10 mouse cellular contexts compared by ENCODE assay signal in genomic region chr10:108832248-108832647, GRCm38 (mm10).
DNase-seq lines count a peak whose midpoint lies in the region; ATAC-seq and TF ChIP-seq lines count a peak whose summit lies in the region.
"Had no signal": no experiment of that assay in that cellular context is flagged by ENCODE, and none has a peak within 500 bp of the region (broad histone marks: within the 10 kb centered on the region; RNA-seq: fewer than 3 reads in every experiment).

No protein-coding gene starts in this region.

- intact Hi-C loops in heart, postnatal 25 days (cut with DNase I), result no loop called here
- intact Hi-C loops in gastrocnemius, postnatal 36 days (cut with DNase I), result no loop called here

- WGBS in heart, embryonic 12.5 days, result 75% methylated on average over 6 of the region's 6 CpGs
- 38% methylated on average over 6 of the region's 6 CpGs for WGBS in midbrain, embryonic 15.5 days

- in situ Hi-C loops in CH12.LX (cut with MboI; ENCODE audit: low pct_ligation_motif_present, low pct_unique_long_range_greater_than_20kb, low sequenced_read_pairs), result no loop called here

- TF ChIP-seq CTCF in CH12.LX (conservative IDR thresholded peaks at IDR 0.05 in 1 of 2, IDR thresholded peaks at IDR 0.05 in 1 of 2; ENCODE audit: low read depth in 2 of 2, low read length in 2 of 2), result no peak

- no peak for TF ChIP-seq RAD21 in CH12.LX (IDR thresholded peaks at IDR 0.05; ENCODE audit: low read depth, low read length)

- H3K4me3 ChIP-seq in heart, embryonic 12.5 days, result no peak overlapping the region
- H3K4me3 ChIP-seq in CH12.LX (replicated peaks in 1 of 3; ENCODE audit: low read depth in 2 of 3, low read length in 2 of 3, poor library complexity in 1 of 3), result peak overlapping the region in 1 of 3 experiments; percentile 38
- no peak overlapping the region for H3K4me3 ChIP-seq in midbrain, embryonic 15.5 days

- H3K9me3 ChIP-seq in heart, embryonic 12.5 days (replicated peaks), result no peaks in the 10 kb centered on the region
- no peaks in the 10 kb centered on the region for H3K9me3 ChIP-seq in CH12.LX (replicated peaks; ENCODE audit: low read length)
- H3K9me3 ChIP-seq in midbrain, embryonic 15.5 days, result no peaks in the 10 kb centered on the region

- dilution Hi-C loops in CH12.LX (cut with MboI; ENCODE audit: extremely low pct_ligation_motif_present, extremely low pct_unique_long_range_greater_than_20kb, low sequenced_read_pairs), result no loop called here

- H3K4me2 ChIP-seq in heart, embryonic 12.5 days, result peak overlapping the region; percentile 22; the same call in 1 of the 2 replicates
- peak overlapping the region; percentile 82 for H3K4me2 ChIP-seq in CH12.LX (ENCODE audit: insufficient read depth, low read depth, poor library complexity, severe bottlenecking)
- peak overlapping the region; percentile 35 for H3K4me2 ChIP-seq in midbrain, embryonic 15.5 days

- H3K36me3 ChIP-seq in heart, embryonic 12.5 days, result no peaks in the 10 kb centered on the region
- no peaks in the 10 kb centered on the region for H3K36me3 ChIP-seq in CH12.LX (replicated peaks in 1 of 2; ENCODE audit: control insufficient read depth in 1 of 2, insufficient read depth in 1 of 2, low read length in 1 of 2)
- no peaks in the 10 kb centered on the region for H3K36me3 ChIP-seq in midbrain, embryonic 15.5 days (replicated peaks)

- H3K9ac ChIP-seq in heart, embryonic 12.5 days, result no peak overlapping the region
- peak overlapping the region; percentile 26; the same call in 1 of the 2 replicates for H3K9ac ChIP-seq in CH12.LX (ENCODE audit: insufficient read depth, low read depth)
- no peak overlapping the region for H3K9ac ChIP-seq in midbrain, embryonic 15.5 days

- ATAC-seq in heart, embryonic 12.5 days (ENCODE audit: insufficient number of reproducible peaks, low FRiP score), result no peak
- ATAC-seq in midbrain, embryonic 15.5 days (replicated peaks), result peak; percentile 86

- H3K4me1 ChIP-seq in heart, embryonic 12.5 days (replicated peaks), result no peaks in the 10 kb centered on the region
- H3K4me1 ChIP-seq in CH12.LX (ENCODE audit: control insufficient read depth in 1 of 2, insufficient read depth in 2 of 2), result peaks cover 0 to 3% of the 10 kb centered on the region in 2 experiments; a peak in 2 of 4 replicates
- peaks cover 10% of the 10 kb centered on the region; the same call in 1 of the 2 replicates for H3K4me1 ChIP-seq in midbrain, embryonic 15.5 days

- no peaks in the 10 kb centered on the region for H3K27me3 ChIP-seq in heart, embryonic 12.5 days (replicated peaks)
- H3K27me3 ChIP-seq in CH12.LX (replicated peaks), result no peaks in the 10 kb centered on the region
- no peaks in the 10 kb centered on the region for H3K27me3 ChIP-seq in midbrain, embryonic 15.5 days (replicated peaks)

- no peak for TF ChIP-seq EP300 in CH12.LX (IDR thresholded peaks at IDR 0.05; ENCODE audit: low read length)

- TF ChIP-seq POLR2A in CH12.LX (IDR thresholded peaks at IDR 0.05; ENCODE audit: low read depth, low read length), result no peak

- H3K27ac ChIP-seq in heart, embryonic 12.5 days (ENCODE audit: poor library complexity, severe bottlenecking), result no peak overlapping the region
- no peak overlapping the region for H3K27ac ChIP-seq in CH12.LX (ENCODE audit: insufficient read depth, low read depth)
- peak overlapping the region; percentile 6 for H3K27ac ChIP-seq in midbrain, embryonic 15.5 days

- no peak for DNase-seq in heart, postnatal 25 days (ENCODE audit: low spot score)
- peak; percentile 7 for DNase-seq in CH12.LX (ENCODE audit: extremely low read depth)
- DNase-seq in cerebellum, postnatal 14 days, result peak; percentile 14 to 51
- DNase-seq in B cell, adult 2 months, result no peak
- no peak for DNase-seq in gastrocnemius, postnatal 36 days
- DNase-seq: embryo, embryonic 11 days; heart, adult 11 months; lung, adult 2 months had no signal

- no peaks in the 10 kb centered on the region for H3K79me2 ChIP-seq in CH12.LX (replicated peaks; ENCODE audit: control insufficient read depth, extremely low read depth, insufficient read depth, poor library complexity, severe bottlenecking)

TF ChIP-seq in CH12.LX, 34 proteins besides CTCF, POLR2A, EP300 and RAD21:
- TF ChIP-seq ZKSCAN1 (IDR thresholded peaks at IDR 0.05; ENCODE audit: borderline replicate concordance, low read depth, low read length) (no peak), NRF1 (IDR thresholded peaks at IDR 0.05; ENCODE audit: low read depth, low read length) (no peak), GABPA (IDR thresholded peaks at IDR 0.05; ENCODE audit: insufficient replicate concordance, low read depth, low read length) (no peak), JUN (IDR thresholded peaks at IDR 0.05; ENCODE audit: insufficient read depth, low read depth, low read length) (no peak), POLR2AphosphoS2 (IDR thresholded peaks at IDR 0.05; ENCODE audit: low read depth, low read length) (no peak), ETS1 (conservative IDR thresholded peaks at IDR 0.05; ENCODE audit: low read depth, low read length) (no peak), E2F4 (IDR thresholded peaks at IDR 0.05; ENCODE audit: insufficient replicate concordance, low read depth, low read length) (no peak), ZC3H11A (IDR thresholded peaks at IDR 0.05; ENCODE audit: low read depth, low read length) (no peak), TCF12 (IDR thresholded peaks at IDR 0.05; ENCODE audit: low read depth, low read length) (no peak), SMC3 (IDR thresholded peaks at IDR 0.05; ENCODE audit: low read depth, low read length) (no peak), MAZ (IDR thresholded peaks at IDR 0.05; ENCODE audit: low read depth, low read length) (no peak), HCFC1 (IDR thresholded peaks at IDR 0.05; ENCODE audit: low read depth, low read length) (no peak), USF1 (IDR thresholded peaks at IDR 0.05; ENCODE audit: low read depth, low read length) (no peak), IRF4 (IDR thresholded peaks at IDR 0.05; ENCODE audit: low read depth, low read length) (no peak), NELFE (IDR thresholded peaks at IDR 0.05; ENCODE audit: low read depth, low read length) (no peak), CHD2 (IDR thresholded peaks at IDR 0.05; ENCODE audit: low read length) (no peak)

Comparison
In these comparisons a context has a peak if more than half of its experiments do, and no peak if none do; other contexts are left out.
1. H3K4me2 ChIP-seq: peak in every context shown above with its lines; median percentile 82 in CH12.LX; 35 in midbrain, embryonic 15.5 days; 22 in heart, embryonic 12.5 days.
2. DNase-seq: peak in CH12.LX (single experiment) and cerebellum, postnatal 14 days (2 of 2); none in heart, postnatal 25 days (single experiment), B cell, adult 2 months (0 of 2) and gastrocnemius, postnatal 36 days (0 of 2).